Mouse (Mus musculus): Measurements from ENCODE around the gene 5730522E02Rik.

Gene 5730522E02Rik

GRCm38 (mm10) chr11:25819789-25820188 lies 390.8 kb downstream of the 5730522E02Rik start:
- no peak for DNase-seq (ENCODE audit: low spot score in 2 of 2)

DNA sequence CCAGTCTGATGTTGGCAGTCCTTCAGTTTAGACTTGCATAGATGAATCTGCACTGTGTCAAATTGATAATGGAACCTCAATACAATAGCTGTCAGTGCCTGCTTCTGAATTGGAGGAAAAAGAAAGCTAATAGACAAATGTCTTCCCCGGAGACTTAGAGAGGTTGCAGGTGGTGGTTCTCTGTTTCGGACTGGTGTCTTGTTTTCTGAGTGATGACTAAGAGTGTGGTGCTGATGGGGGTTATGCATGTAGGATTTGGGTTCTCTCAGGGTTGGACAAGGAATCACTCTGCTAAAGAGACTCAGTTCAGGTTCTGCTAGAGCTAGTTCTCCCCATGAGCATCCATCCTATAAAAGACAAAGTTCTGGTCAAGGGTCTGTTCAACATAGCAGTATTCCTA lies 397.1 kb downstream of the 5730522E02Rik start:
- DNase-seq (ENCODE audit: low spot score in 2 of 2), result no peak

DNA sequence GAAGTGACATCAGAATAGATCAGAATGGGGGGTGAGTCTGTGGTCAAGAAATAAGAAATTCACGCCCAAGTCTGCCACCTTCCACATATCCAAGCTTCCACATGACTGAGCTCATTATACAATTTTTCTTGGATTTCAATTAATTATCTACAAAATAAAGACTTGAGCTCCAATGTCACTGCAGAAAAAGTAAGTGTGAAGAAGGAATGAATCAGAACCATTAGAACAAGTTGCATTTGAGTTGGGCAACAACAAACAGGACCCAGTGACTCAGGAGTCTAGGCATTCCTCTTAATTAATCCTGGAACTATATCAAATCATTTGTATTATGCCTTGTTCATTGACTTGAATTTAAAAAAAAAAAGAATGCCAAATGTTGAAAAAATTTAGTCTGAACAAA lies 422.9 kb downstream of the 5730522E02Rik start:
- DNase-seq (ENCODE audit: low spot score in 2 of 2), result no peak

DNA sequence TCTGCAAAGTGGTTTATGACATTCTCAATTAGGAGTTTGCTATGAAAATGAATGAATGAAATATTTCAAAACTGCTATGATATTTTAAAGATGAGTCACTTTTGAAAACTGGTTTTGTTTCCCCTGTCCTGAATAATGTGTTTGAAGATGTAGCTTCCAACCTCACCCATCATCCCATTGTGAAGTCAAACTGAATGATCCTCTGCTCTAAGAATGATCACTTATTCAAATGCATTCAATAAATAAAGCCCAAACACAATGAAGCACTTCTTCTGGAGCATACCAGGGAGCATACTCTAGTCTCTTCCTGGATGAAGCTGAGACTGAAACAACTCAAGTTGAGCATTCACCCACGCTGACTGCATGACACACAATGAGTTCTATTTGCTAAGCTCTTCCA lies 438.3 kb downstream of the 5730522E02Rik start:
- no peak for DNase-seq (ENCODE audit: low spot score in 2 of 2)

GRCm38 (mm10) chr11:25770991-25771568 lies 439.5 kb downstream of the 5730522E02Rik start:
- DNase-seq (ENCODE audit: low spot score in 2 of 2), result no peak

DNA sequence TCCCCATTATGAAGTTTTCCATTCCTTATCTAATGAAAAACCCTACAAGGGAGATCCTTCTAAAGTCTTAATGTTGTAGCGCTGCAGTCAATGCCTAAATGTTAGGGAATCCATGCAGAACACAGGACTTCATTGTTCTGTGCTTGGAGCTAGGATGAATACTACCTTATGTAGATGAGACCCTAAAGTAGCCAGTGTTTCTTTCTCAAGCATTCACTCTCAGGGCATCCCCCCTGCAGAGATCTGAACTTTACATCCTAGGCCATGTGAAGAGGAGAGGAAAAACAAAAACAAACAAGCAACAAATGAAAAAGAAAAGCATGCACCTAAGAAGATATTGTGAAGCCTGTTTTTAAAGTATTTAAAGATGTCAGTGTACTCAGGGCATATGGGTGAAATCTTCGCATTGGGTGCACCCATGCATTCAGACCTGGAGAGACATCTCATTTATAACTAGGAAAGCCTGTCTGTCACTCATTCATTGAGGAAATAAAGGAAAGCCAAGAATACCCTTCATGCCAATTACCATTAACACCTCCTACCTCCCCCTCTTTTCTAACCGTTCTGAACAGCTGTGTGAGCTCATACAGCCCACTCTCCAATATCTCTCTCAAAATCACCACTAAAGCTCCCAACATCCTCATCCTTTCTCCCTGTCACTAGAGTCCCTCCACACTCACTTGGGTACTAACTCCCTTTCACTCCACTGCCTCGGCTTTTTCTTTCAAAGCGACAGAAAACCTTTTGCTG lies 442.8 kb downstream of the 5730522E02Rik start:
- DNase-seq (ENCODE audit: low spot score in 2 of 2), result peak in 1 of 2 experiments; percentile 13

DNA sequence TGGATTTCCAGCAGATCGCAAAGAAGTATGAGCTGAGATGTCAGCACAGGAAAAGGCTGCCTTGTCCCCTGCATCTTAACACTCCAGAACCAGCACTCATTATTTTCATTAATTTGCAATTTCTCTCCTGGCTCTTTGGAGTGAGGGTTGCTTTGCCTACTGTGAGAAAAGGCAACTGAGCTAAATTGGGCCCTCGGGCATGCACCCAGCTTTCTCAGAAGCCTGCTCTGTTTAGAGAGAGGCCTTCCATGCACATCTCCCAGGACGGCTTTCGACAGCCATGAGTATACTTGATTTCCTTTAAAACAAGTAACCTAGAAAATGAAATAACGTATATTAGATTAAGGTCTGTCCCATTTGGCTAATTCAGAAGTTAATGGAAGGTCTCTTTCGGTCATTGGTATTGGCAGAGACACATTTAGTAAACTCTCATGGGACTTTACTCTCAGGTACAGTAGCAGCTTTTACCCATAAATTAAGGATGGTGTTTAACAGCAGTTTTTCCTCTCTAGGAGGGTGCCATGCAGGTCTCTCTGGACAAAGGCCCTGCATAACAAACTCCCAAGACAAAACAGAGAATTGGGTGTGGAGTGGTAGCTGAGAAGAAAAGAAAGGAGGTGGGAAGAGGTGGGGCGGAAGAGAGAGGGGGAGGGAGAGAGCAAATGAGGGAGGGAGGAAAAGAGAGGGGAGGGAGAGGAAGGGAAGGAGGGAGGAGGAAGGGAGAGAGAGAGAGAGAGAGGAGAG lies 457.2 kb downstream of the 5730522E02Rik start:
- peak in 1 of 2 experiments; percentile 20 for DNase-seq (ENCODE audit: low spot score in 2 of 2)

GRCm38 (mm10) chr11:25752418-25752817 lies 458.1 kb downstream of the 5730522E02Rik start:
- no peak for DNase-seq (ENCODE audit: low spot score in 2 of 2)

GRCm38 (mm10) chr11:25747098-25747862 lies 463.3 kb downstream of the 5730522E02Rik start:
- DNase-seq (ENCODE audit: low spot score in 2 of 2), result no peak

- DNase-seq (ENCODE audit: low spot score in 2 of 2), result no peak
These were observed 466.9 kb downstream of the 5730522E02Rik start for GRCm38 (mm10) chr11:25743664-25744063.

DNA sequence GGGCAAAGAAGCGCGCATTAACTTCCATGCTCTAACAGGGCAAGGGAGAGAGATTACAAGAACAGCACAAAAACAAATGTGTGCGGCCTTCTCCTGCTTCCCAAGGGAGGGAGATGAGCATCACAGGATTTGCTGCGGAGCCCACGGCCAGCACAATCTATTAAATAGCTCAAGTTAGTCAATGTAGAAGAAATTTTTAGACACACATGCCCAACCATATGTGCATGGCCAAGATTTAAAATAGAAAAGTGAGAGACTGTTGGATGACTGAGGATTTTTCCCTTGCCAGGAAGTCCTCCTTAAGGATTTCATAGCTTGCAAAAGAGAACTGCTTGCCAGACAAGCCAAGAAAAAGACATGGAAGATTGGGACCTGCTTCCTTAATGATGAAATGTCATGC lies 473.3 kb downstream of the 5730522E02Rik start:
- peak; percentile 40 to 78 for DNase-seq (ENCODE audit: low spot score in 2 of 2)

DNA sequence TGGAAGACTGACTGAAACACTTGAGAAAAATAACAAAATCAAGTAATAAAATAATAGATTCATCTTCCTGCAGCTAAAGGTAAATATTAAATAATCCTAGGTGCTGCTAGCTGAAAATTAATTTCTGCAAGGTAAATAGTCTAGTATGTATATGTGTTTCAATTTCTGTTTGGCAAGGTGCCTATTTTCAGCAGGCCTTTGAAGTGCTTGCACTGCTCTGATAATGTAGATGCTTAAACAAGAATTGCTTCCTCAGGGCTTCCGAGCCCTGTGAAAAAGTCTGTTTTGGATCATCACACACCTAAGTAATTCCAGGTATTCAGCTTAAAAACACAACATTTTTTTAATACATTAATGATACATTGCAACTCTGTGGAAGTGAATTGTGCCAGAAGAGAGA lies 481.1 kb downstream of the 5730522E02Rik start:
- DNase-seq (ENCODE audit: low spot score in 2 of 2), result no peak

DNA sequence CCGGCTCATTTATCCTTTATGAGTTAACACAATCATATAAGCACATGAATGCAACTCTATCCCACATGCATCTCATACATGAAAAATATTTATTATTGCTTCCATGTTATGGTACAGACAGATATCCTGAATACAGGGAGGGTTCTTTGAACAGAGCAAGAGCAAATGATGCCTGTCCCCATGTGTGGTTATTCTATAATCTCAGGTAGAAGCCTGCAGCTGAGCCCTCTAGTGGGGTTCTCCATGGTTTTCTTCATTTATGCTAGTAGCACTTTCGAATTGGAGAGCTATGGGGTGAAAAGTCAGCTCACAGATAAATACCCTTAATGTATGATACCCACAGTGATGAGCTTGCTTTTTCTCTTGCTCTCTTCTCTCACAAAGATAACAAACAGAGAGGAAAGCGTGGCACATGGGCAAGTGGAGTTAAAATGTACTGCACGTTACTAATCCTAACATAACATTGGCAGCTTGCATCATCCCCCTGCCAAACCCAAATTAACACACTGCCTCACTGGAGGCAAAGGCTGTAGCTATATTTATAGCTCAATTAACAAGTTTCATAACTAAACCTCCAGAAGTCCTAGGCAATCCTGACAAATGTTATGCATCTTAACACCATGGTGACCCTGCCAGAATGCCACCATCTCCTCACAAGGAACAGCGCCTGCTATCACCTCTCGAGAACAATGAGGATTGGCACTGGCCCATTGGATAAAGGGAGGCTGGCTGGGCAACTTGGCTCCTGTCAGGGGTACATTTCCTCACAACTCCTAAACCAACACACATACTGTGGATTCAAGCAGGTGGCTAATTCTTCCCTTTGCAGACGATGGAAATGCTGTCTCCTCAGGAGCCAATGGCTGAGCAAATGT lies 494.9 kb downstream of the 5730522E02Rik start:
- DNase-seq (ENCODE audit: low spot score in 2 of 2), result peak; percentile 13 to 69

- no peak for DNase-seq (ENCODE audit: low spot score in 2 of 2)
These were observed 500.0 kb downstream of the 5730522E02Rik start for GRCm38 (mm10) chr11:25710559-25710958.

DNA sequence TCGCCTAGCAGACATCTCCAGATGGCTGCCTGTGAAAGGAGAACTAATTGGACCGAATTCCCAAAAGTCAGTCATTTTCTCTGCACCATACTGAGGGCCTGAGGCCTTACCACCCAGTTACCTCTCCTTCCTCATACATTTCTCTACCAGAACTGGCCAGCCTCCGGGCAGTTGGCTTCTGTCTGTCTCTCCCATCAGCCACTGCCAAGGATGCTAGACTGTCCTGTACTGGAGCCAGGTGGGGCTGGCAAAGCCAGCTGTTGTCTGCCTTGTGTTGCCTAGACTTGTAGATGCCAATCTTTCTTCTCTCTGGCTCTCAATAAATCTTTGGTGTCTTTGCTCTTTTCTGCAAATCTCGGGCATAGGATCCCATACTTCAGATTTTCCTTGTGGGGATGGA lies 500.7 kb downstream of the 5730522E02Rik start:
- no peak for DNase-seq (ENCODE audit: low spot score in 2 of 2)

GRCm38 (mm10) chr11:25704332-25705168 lies 506.0 kb downstream of the 5730522E02Rik start:
- no peak for DNase-seq (ENCODE audit: low spot score in 2 of 2)

DNA sequence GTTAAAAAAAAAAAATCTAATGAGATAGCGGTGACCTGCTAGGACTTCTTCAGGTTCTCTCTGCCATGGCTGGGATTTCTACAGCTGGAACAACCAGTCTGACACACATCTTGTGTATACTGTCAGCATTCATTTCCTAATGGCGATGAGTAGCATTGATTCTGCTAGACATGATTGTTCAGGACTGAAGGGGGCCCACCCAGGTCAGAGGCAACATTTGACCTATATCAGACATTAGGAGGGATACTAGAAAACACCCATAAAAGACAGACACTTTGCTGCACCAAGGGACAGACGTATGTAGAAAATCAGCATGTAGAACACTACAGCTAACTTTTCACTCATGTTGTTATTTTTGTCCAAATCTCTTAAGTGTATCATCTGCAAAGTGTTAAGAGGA lies 507.8 kb downstream of the 5730522E02Rik start:
- DNase-seq (ENCODE audit: low spot score in 2 of 2), result no peak

GRCm38 (mm10) chr11:25697508-25698193 lies 512.9 kb downstream of the 5730522E02Rik start:
- no peak for DNase-seq (ENCODE audit: low spot score in 2 of 2)

- no peak for DNase-seq (ENCODE audit: low spot score in 2 of 2)
These were observed 514.4 kb downstream of the 5730522E02Rik start for GRCm38 (mm10) chr11:25696168-25696567.

Measured in frontal cortex, postnatal 36 days (tissue).